Mouse (Mus musculus) MEL (cell line): Measurements from ENCODE around the gene Pde1a. TPM values are rescaled to one million over a fixed set of nuclear protein-coding genes. Genes with fewer than 3 reads are reported as not detected.

Experiments
- DNase-seq: peaks from one replicate; pipeline ENCODE4 v3.0.0; 2011; ENCODE audit warnings: low read depth, low spot score
- H3K27ac ChIP-seq: 2 replicates; pipeline ENCODE4 v1.5.1; 2012; ENCODE audit warnings: low read depth, mild to moderate bottlenecking, control low read depth, low read length, moderate library complexity; ENCODE audit not compliant: control insufficient read depth
- H3K27me3 ChIP-seq, 2 experiments: fragments of 150-350 bp in 1 of 2; sonication (generic) in 1 of 2; 2 replicates each; pipeline ENCODE4 v1.6.1; 2012; ENCODE audit warnings: low read length in 2 of 2, mild to moderate bottlenecking in 2 of 2, improper control_type of control experiment in 1 of 2, moderate library complexity in 1 of 2; ENCODE audit not compliant: insufficient read depth in 2 of 2, control insufficient read depth in 1 of 2
- H3K36me3 ChIP-seq, 2 experiments: 2 replicates each; pipeline ENCODE4 v1.6.1; 2012 to 2014; ENCODE audit warnings: low read length in 2 of 2, improper control_type of control experiment in 1 of 2, inconsistent platforms in 1 of 2, mild to moderate bottlenecking in 1 of 2; ENCODE audit not compliant: insufficient read depth in 2 of 2, control insufficient read depth in 1 of 2
- H3K4me1 ChIP-seq, 2 experiments: fragments of 150-350 bp in 1 of 2; sonication (generic) in 1 of 2; 2 replicates each; pipeline ENCODE4 v1.6.1; 2012; ENCODE audit warnings: low read length in 2 of 2, improper control_type of control experiment in 1 of 2, mild to moderate bottlenecking in 1 of 2; ENCODE audit not compliant: insufficient read depth in 2 of 2, control insufficient read depth in 1 of 2
- H3K4me3 ChIP-seq, 2 experiments: fragments of 150-350 bp in 1 of 2; sonication (generic) in 1 of 2; 2 replicates each; pipeline ENCODE4 v1.5.1; 2012; ENCODE audit warnings: low read depth in 2 of 2, low read length in 2 of 2, mild to moderate bottlenecking in 2 of 2, moderate library complexity in 2 of 2, control low read depth in 1 of 2, improper control_type of control experiment in 1 of 2; ENCODE audit not compliant: control insufficient read depth in 1 of 2, insufficient read depth in 1 of 2
- H3K79me2 ChIP-seq: 2 replicates; pipeline ENCODE4 v1.6.1; 2012; ENCODE audit warnings: mild to moderate bottlenecking, low read length, moderate library complexity; ENCODE audit not compliant: control insufficient read depth, poor library complexity, insufficient read depth
- H3K9ac ChIP-seq: 2 replicates; pipeline ENCODE4 v1.6.1; 2012; ENCODE audit warnings: low read depth, mild to moderate bottlenecking, control low read depth, low read length, moderate library complexity; ENCODE audit not compliant: control insufficient read depth, poor library complexity, severe bottlenecking
- H3K9me3 ChIP-seq: fragments of 150-350 bp; sonication (generic); replicated peaks from 2 replicates; pipeline ENCODE4 v1.6.1; 2012; ENCODE audit warnings: mild to moderate bottlenecking, low read length, improper control_type of control experiment, moderate library complexity; ENCODE audit not compliant: insufficient read depth
- BHLHE40 ChIP-seq: IDR thresholded peaks from 2 replicates; pipeline ENCODE4 v1.6.1; 2012; ENCODE audit warnings: low read depth, mild to moderate bottlenecking, inconsistent platforms, low read length, improper control_type of control experiment, borderline replicate concordance
- CHD1 ChIP-seq: IDR thresholded peaks from 2 replicates; pipeline ENCODE4 v1.6.1; 2012; ENCODE audit warnings: low read depth, mild to moderate bottlenecking, inconsistent platforms, low read length, improper control_type of control experiment
- E2F4 ChIP-seq: IDR thresholded peaks from 2 replicates; pipeline ENCODE4 v1.6.1; 2011; ENCODE audit warnings: low read depth, low read length, improper control_type of control experiment, borderline replicate concordance
- ELF1 ChIP-seq: IDR thresholded peaks from 2 replicates; pipeline ENCODE4 v1.6.1; 2014; ENCODE audit warnings: low read depth, mild to moderate bottlenecking, inconsistent platforms, low read length, improper control_type of control experiment, moderate library complexity
- ETS1 ChIP-seq: IDR thresholded peaks from 2 replicates; pipeline ENCODE4 v1.6.1; 2012; ENCODE audit warnings: low read depth, mild to moderate bottlenecking, inconsistent platforms, low read length, improper control_type of control experiment, moderate library complexity
- JUND ChIP-seq: IDR thresholded peaks from 2 replicates; pipeline ENCODE4 v1.6.1; 2011; ENCODE audit warnings: low read depth, mild to moderate bottlenecking, improper control_type of control experiment, low read length
- KAT2A ChIP-seq: conservative IDR thresholded peaks from 2 replicates; pipeline ENCODE4 v1.6.1; 2012; ENCODE audit warnings: low read depth, low read length, improper control_type of control experiment, inconsistent platforms
- MAFK ChIP-seq: IDR thresholded peaks from 2 replicates; pipeline ENCODE4 v1.6.1; 2011; ENCODE audit warnings: low read depth, mild to moderate bottlenecking, low read length, improper control_type of control experiment, borderline replicate concordance
- MAX ChIP-seq: IDR thresholded peaks from 2 replicates; pipeline ENCODE4 v1.6.1; 2011; ENCODE audit warnings: low read length, improper control_type of control experiment
- MXI1 ChIP-seq: IDR thresholded peaks from 2 replicates; pipeline ENCODE4 v1.6.1; 2011; ENCODE audit warnings: mild to moderate bottlenecking, low read depth, low read length, improper control_type of control experiment
- MYB ChIP-seq: IDR thresholded peaks from 2 replicates; pipeline ENCODE4 v1.6.1; 2011; ENCODE audit warnings: mild to moderate bottlenecking, low read depth, low read length, improper control_type of control experiment
- NELFE ChIP-seq: IDR thresholded peaks from 2 replicates; pipeline ENCODE4 v1.6.1; 2011; ENCODE audit warnings: low read depth, low read length, improper control_type of control experiment
- NRF1 ChIP-seq: IDR thresholded peaks from 2 replicates; pipeline ENCODE4 v1.6.1; 2014; ENCODE audit warnings: low read depth, mild to moderate bottlenecking, inconsistent platforms, low read length, improper control_type of control experiment, moderate library complexity; ENCODE audit not compliant: poor library complexity, insufficient read depth, severe bottlenecking
- POLR2A ChIP-seq, 2 experiments: IDR thresholded peaks; 2 replicates each; pipeline ENCODE4 v1.6.1; 2011 to 2012; ENCODE audit warnings: low read length in 2 of 2, mild to moderate bottlenecking in 2 of 2, control low read depth in 1 of 2, improper control_type of control experiment in 1 of 2, low read depth in 1 of 2, moderate library complexity in 1 of 2; ENCODE audit not compliant: control insufficient read depth in 1 of 2, insufficient read depth in 1 of 2, poor library complexity in 1 of 2
- RAD21 ChIP-seq: IDR thresholded peaks from 2 replicates; pipeline ENCODE4 v1.6.1; 2011; ENCODE audit warnings: mild to moderate bottlenecking, low read depth, low read length, improper control_type of control experiment
- RCOR1 ChIP-seq: IDR thresholded peaks from 2 replicates; pipeline ENCODE4 v1.6.1; 2012; ENCODE audit warnings: low read depth, mild to moderate bottlenecking, inconsistent platforms, low read length, improper control_type of control experiment
- SMC3 ChIP-seq: IDR thresholded peaks from 2 replicates; pipeline ENCODE4 v1.6.1; 2011; ENCODE audit warnings: low read depth, low read length, improper control_type of control experiment
- USF1 ChIP-seq: IDR thresholded peaks from 2 replicates; pipeline ENCODE4 v1.6.1; 2014; ENCODE audit warnings: low read depth, mild to moderate bottlenecking, inconsistent platforms, low read length, improper control_type of control experiment, moderate library complexity
- USF2 ChIP-seq, 2 experiments: IDR thresholded peaks; 2 replicates each; pipeline ENCODE4 v1.6.1; 2011 to 2012; ENCODE audit warnings: improper control_type of control experiment in 2 of 2, low read length in 2 of 2, borderline replicate concordance in 1 of 2, inconsistent platforms in 1 of 2, low read depth in 1 of 2, mild to moderate bottlenecking in 1 of 2; ENCODE audit not compliant: insufficient read depth in 1 of 2
- ZC3H11A ChIP-seq: IDR thresholded peaks from 2 replicates; pipeline ENCODE4 v1.6.1; 2012; ENCODE audit warnings: low read depth, mild to moderate bottlenecking, inconsistent platforms, low read length, improper control_type of control experiment
- ZKSCAN1 ChIP-seq: IDR thresholded peaks from 2 replicates; pipeline ENCODE4 v1.6.1; 2012; ENCODE audit warnings: low read depth, mild to moderate bottlenecking, inconsistent platforms, low read length, improper control_type of control experiment, moderate library complexity
- polyA plus RNA-seq, 2 experiments: library from polyadenylated mRNA; stranded (reverse) in 1 of 2; unstranded in 1 of 2; fragments of >175 nt in 1 of 2; fragments of >200 nt in 1 of 2; gene quantifications; 2 replicates each; pipeline versions ENCODE4 v1.2.1 to v1.2.4; 2012; ENCODE audit warnings: low replicate concordance in 2 of 2, low read depth in 1 of 2; ENCODE audit not compliant: insufficient read length in 2 of 2, insufficient read depth in 1 of 2, missing spikeins in 1 of 2
- total RNA-seq: library from RNA; depleted of rRNA; stranded (reverse); fragments of 300-350 nt; gene quantifications from 2 replicates; pipeline ENCODE4 v1.2.3, GENCODE M21; 2012

Pde1a gene
- total and polyA plus RNA-seq, 3 experiments: not detected

DNA sequence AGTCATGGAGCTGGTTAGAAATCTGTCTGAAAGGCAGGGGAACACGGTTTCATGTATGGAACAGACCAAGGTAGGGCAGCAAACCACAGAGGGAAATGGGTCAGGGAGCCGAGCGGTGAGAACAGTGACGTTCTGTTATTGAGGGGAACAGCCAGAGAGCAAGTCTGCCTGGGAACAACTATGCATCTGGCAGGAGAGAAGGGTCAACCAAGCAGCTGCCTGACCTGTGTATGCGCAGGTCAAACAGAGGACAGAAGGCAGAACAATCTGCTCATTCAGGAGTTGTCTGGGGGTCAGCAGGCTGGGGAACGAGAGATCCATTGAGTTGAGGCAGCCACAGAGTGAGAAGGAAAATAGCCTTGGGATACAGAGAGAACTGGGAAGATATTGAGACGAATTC is 330.6 kb downstream of the Pde1a start (continued):
- TF ChIP-seq USF1: no peak
- TF ChIP-seq, all 39 proteins: peak for 0

DNA sequence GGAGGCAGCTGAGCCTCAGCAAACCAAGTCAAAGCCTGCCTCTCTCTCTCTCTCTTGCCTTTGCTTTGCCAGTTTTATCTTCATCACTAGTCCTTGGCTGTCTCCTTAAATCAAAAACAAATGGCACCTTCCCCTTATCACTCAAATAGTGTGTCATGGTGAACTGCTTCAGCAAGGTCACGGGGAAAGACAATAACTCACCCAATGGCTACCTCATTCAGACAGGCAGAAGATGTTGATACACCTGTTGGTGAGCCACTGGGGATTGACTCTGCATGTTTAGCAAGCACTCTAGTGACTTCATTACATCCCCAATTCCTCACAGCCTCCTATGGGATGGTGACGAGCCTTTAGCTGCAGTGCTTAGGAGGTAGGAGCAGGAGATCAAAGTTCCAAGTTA is 331.8 kb downstream of the Pde1a start:
- Histone ChIP-seq H3K4me1 (no peaks in the 10 kb centered on the region), H3K79me2 (no peaks in the 10 kb centered on the region), H3K9me3 (no peaks in the 10 kb centered on the region), H3K9ac (no peak overlapping the region), H3K27me3 (peaks cover 0 to 8% of the 10 kb centered on the region in 2 experiments; a peak in 3 of 4 replicates)
- DNase-seq: no peak
- TF ChIP-seq ZKSCAN1: no peak
- no peak for TF ChIP-seq NELFE
- TF ChIP-seq MAFK: no peak
- TF ChIP-seq MAX: no peak
- TF ChIP-seq CHD1: no peak
- TF ChIP-seq KAT2A: no peak
- no peak for TF ChIP-seq BHLHE40
- no peak for TF ChIP-seq POLR2A (IDR thresholded peaks at IDR 0.05; ENCODE audit: control insufficient read depth in 1 of 2, insufficient read depth in 1 of 2, low read depth in 1 of 2, low read length in 2 of 2, poor library complexity in 1 of 2)
- TF ChIP-seq SMC3: no peak
- TF ChIP-seq RAD21: no peak
- TF ChIP-seq RCOR1: no peak
- TF ChIP-seq E2F4: no peak
- no peak for TF ChIP-seq MYB
- TF ChIP-seq ZC3H11A: no peak
- TF ChIP-seq USF2 (IDR thresholded peaks at IDR 0.05; ENCODE audit: borderline replicate concordance in 1 of 2, insufficient read depth in 1 of 2, low read depth in 1 of 2, low read length in 2 of 2): no peak
- no peak for TF ChIP-seq ETS1
- no peak for TF ChIP-seq NRF1
- no peak for TF ChIP-seq ELF1
- TF ChIP-seq MXI1: no peak
- no peak for TF ChIP-seq JUND
- TF ChIP-seq, all 39 proteins: peak for 0
- no peak overlapping the region for H3K4me3 ChIP-seq
- H3K27ac ChIP-seq: no peak overlapping the region
- no peaks in the 10 kb centered on the region for H3K36me3 ChIP-seq
